Mouse (Mus musculus): ENCODE results near the gene Npsr1. TPM values are rescaled to one million over a fixed set of nuclear protein-coding genes. Genes with fewer than 3 reads are reported as not detected.

Npsr1 gene
- 0.05 and 0.12 TPM in 2 replicates for polyA plus RNA-seq (2012; rRNA removed)

GRCm38 (mm10) chr9:24097696-24098095 is at the start of gene Npsr1:
Gene Npsr1, plus strand, starts transcription at chr9:24097996.

